Mouse (Mus musculus) forebrain, postnatal 0 days (tissue): ENCODE data around the gene Ilf3. TPM values are rescaled to one million over a fixed set of nuclear protein-coding genes. Genes with fewer than 3 reads are reported as not detected.

Experiments
- ATAC-seq: fragments of 200-750 bp; cut with Nextera tagmentation; 2 replicates; pipeline ENCODE4 v1.8.0; 2017; ENCODE audit warnings: mild to moderate bottlenecking, moderate library complexity
- DNase-seq: peaks from one replicate; pipeline ENCODE4 v3.0.0-alpha.2; 2015
- H3K27ac ChIP-seq: fragments of 300-500 bp; sonication (generic); 2 replicates; pipeline ENCODE4 v1.5.1; 2014; ENCODE audit warnings: low read depth, mild to moderate bottlenecking, antibody characterized with exemption, low read length, moderate library complexity, mixed read lengths
- H3K27me3 ChIP-seq: fragments of 300-500 bp; sonication (generic); 2 replicates; pipeline ENCODE4 v1.6.1; 2014; ENCODE audit warnings: mild to moderate bottlenecking, low read length, mixed read lengths; ENCODE audit not compliant: insufficient read depth
- H3K36me3 ChIP-seq: fragments of 300-500 bp; sonication (generic); 2 replicates; pipeline ENCODE4 v1.6.1; 2014; ENCODE audit warnings: mild to moderate bottlenecking, moderate library complexity; ENCODE audit not compliant: insufficient read depth
- H3K4me1 ChIP-seq: fragments of 300-500 bp; sonication (generic); 2 replicates; pipeline ENCODE4 v1.6.1; 2014; ENCODE audit warnings: antibody characterized with exemption; ENCODE audit not compliant: insufficient read depth
- H3K4me2 ChIP-seq: fragments of 300-500 bp; sonication (generic); 2 replicates; pipeline ENCODE4 v1.6.1; 2014; ENCODE audit warnings: low read depth, mild to moderate bottlenecking, moderate library complexity
- H3K4me3 ChIP-seq: fragments of 300-500 bp; sonication (generic); 2 replicates; pipeline ENCODE4 v1.5.1; 2014; ENCODE audit warnings: low read depth, low read length, mixed read lengths
- H3K9ac ChIP-seq: fragments of 300-500 bp; sonication (generic); 2 replicates; pipeline ENCODE4 v1.6.1; 2014; ENCODE audit warnings: mild to moderate bottlenecking
- H3K9me3 ChIP-seq: fragments of 300-500 bp; sonication (generic); 2 replicates; pipeline ENCODE4 v1.6.1; 2016; ENCODE audit warnings: low read length
- CTCF ChIP-seq: sonication (generic); IDR thresholded peaks from 2 replicates; pipeline ENCODE4 v1.5.1; 2016; ENCODE audit warnings: antibody characterized with exemption, control low read depth, low read depth
- WGBS: fragments of 180-500 bp; shearing (Covaris S2); extraction: QIAGEN DNeasy Blood & Tissue Kit; methylation state at CpG from one replicate; pipeline ENCODE4 v1.1.7; 2014; 5-methylcytosine and 5-hydroxymethylcytosine counted together
- polyA plus RNA-seq: library from polyadenylated mRNA; unstranded; fragments of >200 nt; fragmentation: Nextera tagmentation; extraction: Ambion mirVana; gene quantifications from 2 replicates; pipeline ENCODE4 v1.2.1, GENCODE M21; 2015
- total RNA-seq: library from RNA; depleted of rRNA; stranded (reverse); fragments of >200 nt; gene quantifications from 2 replicates; pipeline ENCODE4 v1.2.3, GENCODE M21; 2014

Gene Ilf3
- total and polyA plus RNA-seq, 2 experiments from 2014 or later = 135 to 214 TPM

DNA sequence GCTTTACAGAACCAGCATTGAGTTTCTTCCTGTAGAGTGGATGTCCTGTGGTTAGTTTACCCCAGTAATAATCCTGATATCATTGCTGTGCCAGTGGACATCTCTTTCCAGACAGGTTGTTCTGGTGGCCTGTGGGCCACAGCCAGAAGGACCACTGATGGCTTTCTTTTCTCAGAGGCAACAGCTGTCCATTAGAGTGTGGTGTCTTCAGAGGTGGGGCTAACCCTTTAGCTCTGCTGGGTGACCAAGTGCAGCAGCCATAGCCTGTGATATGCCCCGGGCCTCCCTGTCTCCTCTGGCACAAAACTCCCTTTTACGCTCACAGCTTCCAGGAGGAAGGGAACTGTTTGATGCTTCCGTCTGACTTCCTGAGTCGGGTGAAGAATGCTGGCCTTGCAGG, 76.9 kb downstream of the Ilf3 start:
- Histone ChIP-seq H3K27me3 (no peaks in the 10 kb centered on the region), H3K9me3 (no peaks in the 10 kb centered on the region), H3K4me3 (no peak overlapping the region)

DNA sequence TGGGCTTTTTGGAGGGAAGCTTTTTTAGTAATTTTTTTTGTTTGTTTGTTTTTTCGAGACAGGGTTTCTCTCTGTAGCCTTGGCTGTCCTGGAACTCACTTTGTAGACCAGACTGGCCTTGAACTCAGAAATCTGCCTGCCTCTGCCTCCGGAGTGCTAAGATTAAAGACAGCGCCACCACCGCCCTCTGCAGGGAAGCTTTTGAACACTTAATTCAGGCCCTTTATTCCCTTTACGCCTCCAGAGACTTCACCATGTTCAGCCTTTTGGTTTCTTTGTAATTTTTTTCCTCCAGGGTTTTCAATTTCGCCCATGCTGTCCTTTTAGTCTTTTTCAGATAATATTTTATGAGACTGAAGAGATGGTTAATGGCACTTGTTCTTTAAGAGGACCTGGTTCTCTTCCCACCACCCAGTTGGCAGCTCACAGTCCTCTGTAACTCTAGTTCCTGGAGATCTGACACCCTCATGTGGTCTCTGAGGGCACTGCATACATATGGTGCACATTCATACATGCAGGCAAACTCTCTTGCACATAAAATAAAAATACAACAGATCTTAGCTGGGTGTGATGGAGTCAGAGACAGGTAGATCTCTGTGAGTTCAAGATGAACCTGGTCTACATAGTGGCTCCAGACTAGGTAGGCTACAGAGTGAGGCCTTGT, 77.5 kb downstream of the Ilf3 start:
- no peak overlapping the region for H3K9ac ChIP-seq
- no peak for ATAC-seq
- H3K27ac ChIP-seq = no peak overlapping the region
- TF ChIP-seq CTCF = no peak
- no peak for DNase-seq
- no peak overlapping the region for H3K4me3 ChIP-seq
- no peak overlapping the region for H3K4me2 ChIP-seq
- WGBS = 96% methylated on average over 6 of the region's 6 CpGs
- no peaks in the 10 kb centered on the region for H3K4me1 ChIP-seq
- H3K9me3 ChIP-seq = no peaks in the 10 kb centered on the region
- no peaks in the 10 kb centered on the region for H3K27me3 ChIP-seq
- no peaks in the 10 kb centered on the region for H3K36me3 ChIP-seq

More for the DNA sequence above, 76.9 kb downstream of the Ilf3 start:
- Histone ChIP-seq H3K36me3 (no peaks in the 10 kb centered on the region), H3K27ac (no peak overlapping the region), H3K4me2 (no peak overlapping the region), H3K9ac (no peak overlapping the region), H3K4me1 (no peaks in the 10 kb centered on the region)
- ATAC-seq (no peak), DNase-seq (no peak)
- WGBS = 98% methylated on average over 4 of the region's 4 CpGs
- TF ChIP-seq CTCF = no peak

DNA sequence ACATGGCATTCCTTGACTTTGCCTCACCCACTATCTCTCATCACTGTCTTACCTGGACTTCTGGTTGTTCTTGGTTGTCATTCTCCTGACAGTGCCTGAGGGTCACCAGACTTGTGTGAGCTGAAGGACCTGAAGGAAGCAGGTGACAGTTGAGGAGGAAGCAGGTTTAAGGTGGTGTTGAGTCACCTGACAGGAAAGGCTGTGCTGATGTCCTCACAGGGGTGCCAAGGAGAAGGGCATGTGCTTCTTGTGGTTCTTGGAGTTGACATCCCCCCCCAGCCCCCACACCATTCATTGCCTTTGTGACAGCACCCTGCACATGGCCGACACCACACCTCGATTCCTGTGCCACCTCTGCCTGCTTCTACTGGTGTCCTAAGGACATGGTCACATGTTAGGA, 80.1 kb downstream of the Ilf3 start:
- ATAC-seq (no peak), DNase-seq (no peak)
- Histone ChIP-seq H3K27ac (no peak overlapping the region), H3K4me2 (no peak overlapping the region), H3K36me3 (no peaks in the 10 kb centered on the region), H3K9me3 (no peaks in the 10 kb centered on the region), H3K4me3 (no peak overlapping the region), H3K27me3 (no peaks in the 10 kb centered on the region), H3K9ac (no peak overlapping the region), H3K4me1 (no peaks in the 10 kb centered on the region)
- 97% methylated on average over 2 of the region's 2 CpGs for WGBS
- TF ChIP-seq CTCF = no peak

DNA sequence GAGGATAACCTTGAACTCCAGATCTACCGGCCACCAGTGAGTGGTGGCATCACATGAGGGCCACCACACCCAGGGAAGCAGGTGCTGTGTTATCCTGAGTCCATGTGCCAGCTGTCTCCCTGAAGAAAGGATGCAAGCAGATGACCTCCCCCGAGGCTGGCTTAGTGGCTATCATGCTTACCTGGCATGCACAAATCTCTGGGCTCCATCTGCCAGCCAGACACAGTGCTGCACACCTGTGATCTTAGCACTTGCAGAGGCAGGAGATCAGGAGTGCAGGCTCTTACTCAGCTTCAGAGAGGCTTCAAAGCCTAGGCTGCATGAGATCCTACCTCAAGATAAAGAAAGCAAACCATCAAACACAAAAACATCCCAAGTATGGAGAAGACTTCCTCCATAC, 82.0 kb downstream of the Ilf3 start:
- H3K27me3 ChIP-seq = no peaks in the 10 kb centered on the region
- no peak overlapping the region for H3K4me2 ChIP-seq
- no peaks in the 10 kb centered on the region for H3K9me3 ChIP-seq
- H3K36me3 ChIP-seq = no peaks in the 10 kb centered on the region
- no peaks in the 10 kb centered on the region for H3K4me1 ChIP-seq
- H3K4me3 ChIP-seq = no peak overlapping the region
- H3K27ac ChIP-seq = no peak overlapping the region
- H3K9ac ChIP-seq = no peak overlapping the region
- 93% methylated on average over 2 of the region's 2 CpGs for WGBS
- DNase-seq = no peak
- no peak for TF ChIP-seq CTCF
- ATAC-seq = no peak

DNA sequence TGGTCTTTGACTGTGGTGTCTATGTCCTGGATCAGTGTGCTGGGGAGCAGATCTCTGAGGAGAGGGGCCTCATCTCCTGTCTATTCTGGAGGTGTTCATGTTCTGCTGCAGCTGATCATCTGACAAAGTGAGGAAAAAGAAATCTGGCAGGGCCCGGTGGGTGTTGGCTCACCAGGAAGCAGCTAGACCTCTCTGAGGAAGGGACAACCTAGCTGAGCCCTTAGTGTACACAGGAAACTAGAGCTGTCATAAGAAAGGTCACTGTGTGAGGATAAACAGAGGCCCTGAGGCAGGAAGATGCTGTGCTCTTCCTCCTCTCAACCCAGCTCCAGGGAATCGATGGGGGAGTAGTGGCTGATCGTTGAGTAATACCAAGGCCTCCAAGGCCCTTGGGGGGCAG, 82.6 kb downstream of the Ilf3 start:
- ATAC-seq = no peak
- Histone ChIP-seq H3K9me3 (no peaks in the 10 kb centered on the region), H3K4me2 (no peak overlapping the region), H3K36me3 (no peaks in the 10 kb centered on the region), H3K4me1 (no peaks in the 10 kb centered on the region), H3K27ac (no peak overlapping the region), H3K9ac (no peak overlapping the region), H3K27me3 (no peaks in the 10 kb centered on the region), H3K4me3 (no peak overlapping the region)
- DNase-seq = no peak
- no peak for TF ChIP-seq CTCF
- WGBS = 97% methylated on average over 3 of the region's 3 CpGs

DNA sequence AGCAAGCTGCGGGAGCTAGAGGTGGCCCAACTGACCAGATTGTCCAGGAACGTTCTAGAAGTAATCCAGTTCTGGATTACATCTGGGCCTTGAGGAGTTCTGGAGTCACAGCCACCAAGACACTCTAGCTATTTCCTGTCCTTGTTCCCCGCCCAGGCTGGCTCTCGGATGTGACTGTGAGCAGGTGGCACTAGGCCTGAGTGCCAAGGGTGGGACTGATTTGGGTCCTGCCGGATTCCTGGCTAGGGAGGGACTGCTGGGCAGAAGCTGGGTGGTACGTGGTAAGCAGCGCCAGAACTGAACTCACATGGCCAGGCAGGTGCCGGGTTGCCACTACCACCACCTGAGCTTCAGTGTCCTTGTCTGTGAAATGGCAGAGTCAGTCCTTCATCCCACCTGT, 83.7 kb downstream of the Ilf3 start:
- Histone ChIP-seq H3K36me3 (no peaks in the 10 kb centered on the region), H3K4me2 (no peak overlapping the region)
- no peak for TF ChIP-seq CTCF

DNA sequence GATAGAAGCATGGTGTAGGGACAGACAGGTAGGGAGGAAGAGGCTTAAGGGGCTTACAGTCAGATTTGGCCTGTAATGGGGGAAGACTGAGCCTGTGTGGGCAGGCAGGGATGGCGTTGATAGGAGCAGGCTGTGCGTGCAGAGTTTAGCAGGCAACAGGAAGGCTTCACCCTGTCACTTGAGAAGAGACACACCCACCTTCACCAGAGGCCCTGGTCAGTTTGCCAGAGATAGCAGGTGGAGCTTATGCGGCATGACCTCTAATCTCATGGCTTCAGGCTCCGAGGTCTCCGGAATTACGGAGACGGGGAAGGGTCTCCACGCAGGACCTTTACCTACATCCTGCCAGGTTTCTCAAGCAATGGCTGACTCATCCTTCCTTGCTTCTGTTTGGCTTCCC, 84.2 kb downstream of the Ilf3 start:
- no peaks in the 10 kb centered on the region for H3K27me3 ChIP-seq
- no peak for ATAC-seq
- H3K4me3 ChIP-seq = no peak overlapping the region
- DNase-seq = no peak
- WGBS = 87% methylated on average over 8 of the region's 8 CpGs
- H3K9ac ChIP-seq = no peak overlapping the region
- H3K4me2 ChIP-seq = no peak overlapping the region
- H3K36me3 ChIP-seq = no peaks in the 10 kb centered on the region
- H3K9me3 ChIP-seq = no peaks in the 10 kb centered on the region
- H3K27ac ChIP-seq = no peak overlapping the region
- no peaks in the 10 kb centered on the region for H3K4me1 ChIP-seq
- no peak for TF ChIP-seq CTCF

More for the DNA sequence above, 83.7 kb downstream of the Ilf3 start:
- DNase-seq (no peak), ATAC-seq (no peak)
- no peak overlapping the region for H3K9ac ChIP-seq
- no peaks in the 10 kb centered on the region for H3K27me3 ChIP-seq
- no peaks in the 10 kb centered on the region for H3K9me3 ChIP-seq
- no peaks in the 10 kb centered on the region for H3K4me1 ChIP-seq
- 81% methylated on average over 8 of the region's 8 CpGs for WGBS
- no peak overlapping the region for H3K4me3 ChIP-seq
- H3K27ac ChIP-seq = no peak overlapping the region

DNA sequence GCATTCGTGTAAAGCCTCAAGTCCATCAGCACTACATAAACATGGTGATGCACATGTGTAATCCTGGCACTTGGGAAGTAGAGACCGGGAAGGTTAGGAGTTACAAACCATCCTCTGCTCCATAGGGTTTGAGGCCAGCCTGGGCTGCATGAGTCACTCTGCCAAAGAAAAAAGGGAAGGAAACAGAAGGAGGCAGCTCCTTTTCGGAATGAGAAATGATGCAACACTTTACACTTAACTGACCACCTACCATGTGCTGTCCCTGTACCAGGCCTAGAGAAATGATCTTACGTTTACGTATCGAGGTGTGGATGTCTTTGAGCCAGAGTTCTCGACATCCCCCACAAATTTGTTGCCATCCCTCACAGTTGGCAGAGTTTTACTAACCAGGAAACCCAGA, 85.3 kb downstream of the Ilf3 start:
- ATAC-seq (no peak), DNase-seq (no peak)
- Histone ChIP-seq H3K36me3 (no peaks in the 10 kb centered on the region), H3K9me3 (no peaks in the 10 kb centered on the region), H3K27me3 (no peaks in the 10 kb centered on the region), H3K4me2 (no peak overlapping the region), H3K4me1 (no peaks in the 10 kb centered on the region), H3K9ac (no peak overlapping the region), H3K27ac (no peak overlapping the region), H3K4me3 (no peak overlapping the region)
- 91% methylated on average over 7 of the region's 7 CpGs for WGBS
- TF ChIP-seq CTCF = no peak
